Mouse (Mus musculus): ENCODE data around the gene Tbcc. TPM values are rescaled to one million over a fixed set of nuclear protein-coding genes. Genes with fewer than 3 reads are reported as not detected.

Tbcc gene
- polyA plus RNA-seq, 1 experiment from 2014 or later: 51.0 TPM

DNA sequence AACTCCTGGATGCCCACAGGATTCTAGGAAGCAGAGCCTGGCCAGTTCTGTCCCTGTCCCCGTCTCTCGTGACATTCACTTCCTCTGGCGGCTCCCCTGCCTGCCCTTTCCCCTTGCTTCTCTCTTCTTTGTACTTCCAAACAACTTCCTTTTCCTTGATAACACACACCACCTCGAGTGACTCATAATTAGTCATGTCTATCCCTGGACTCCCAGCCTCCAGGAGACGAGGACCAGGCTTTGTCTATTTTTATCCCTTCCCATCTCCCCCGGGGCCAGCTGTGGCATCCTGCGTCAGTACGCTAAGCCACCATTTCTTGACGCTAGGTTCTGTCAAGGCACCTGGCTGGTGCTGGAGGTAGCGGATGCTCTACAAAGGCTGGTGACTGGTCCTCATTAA, 16.4 kb upstream of the Tbcc start:
- H3K36me3 ChIP-seq (ENCODE audit: insufficient read depth, low read length): no peaks in the 10 kb centered on the region
- H3K4me3 ChIP-seq (ENCODE audit: low read depth, low read length): no peak overlapping the region
- ATAC-seq (peak; percentile 74), DNase-seq (ENCODE audit: low spot score) (peak; percentile 76)
- H3K4me1 ChIP-seq (ENCODE audit: insufficient read depth, low read depth, low read length): no peaks in the 10 kb centered on the region
- H3K27me3 ChIP-seq (replicated peaks; ENCODE audit: insufficient read depth, low read length): no peaks in the 10 kb centered on the region
- WGBS: 15% methylated on average over 10 of the region's 10 CpGs
- H3K9ac ChIP-seq (replicated peaks; ENCODE audit: low read depth): no peak overlapping the region
- peak; percentile 80 for TF ChIP-seq EP300 (IDR thresholded peaks at IDR 0.05)
- TF ChIP-seq CTCF (IDR thresholded peaks at IDR 0.05): no peak
- H3K9me3 ChIP-seq (ENCODE audit: low read length): no peaks in the 10 kb centered on the region
- H3K27ac ChIP-seq (ENCODE audit: low read length): no peak overlapping the region
- no peak overlapping the region for H3K4me2 ChIP-seq (replicated peaks; ENCODE audit: low read depth, low read length)

DNA sequence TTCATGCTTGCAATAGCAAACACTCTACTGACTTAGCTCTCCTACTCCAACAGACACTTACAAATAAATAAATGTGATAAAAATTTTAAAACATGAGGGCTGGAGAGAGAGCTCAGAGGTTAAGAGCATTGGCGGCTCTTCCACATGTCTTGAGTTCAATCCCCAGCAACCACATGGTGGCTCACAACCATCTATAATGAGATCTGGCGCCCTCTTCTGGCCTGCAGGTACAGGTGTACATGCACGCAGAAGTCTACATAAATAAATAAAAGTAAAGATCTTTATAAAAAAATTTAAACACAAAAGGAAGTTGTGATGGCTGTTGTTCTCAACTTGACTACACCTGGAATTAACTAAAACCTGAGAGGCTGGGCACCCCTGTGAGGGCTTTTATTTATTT, 14.9 kb upstream of the Tbcc start:
- DNase-seq (ENCODE audit: low spot score): peak; percentile 18
- Histone ChIP-seq H3K27me3 (replicated peaks; ENCODE audit: insufficient read depth, low read length) (no peaks in the 10 kb centered on the region), H3K4me3 (ENCODE audit: low read depth, low read length) (no peak overlapping the region), H3K27ac (ENCODE audit: low read length) (no peak overlapping the region), H3K4me1 (ENCODE audit: insufficient read depth, low read depth, low read length) (no peaks in the 10 kb centered on the region), H3K9ac (replicated peaks; ENCODE audit: low read depth) (no peak overlapping the region), H3K9me3 (ENCODE audit: low read length) (no peaks in the 10 kb centered on the region), H3K36me3 (ENCODE audit: insufficient read depth, low read length) (no peaks in the 10 kb centered on the region), H3K4me2 (replicated peaks; ENCODE audit: low read depth, low read length) (no peak overlapping the region)
- no peak for ATAC-seq
- 80% methylated on average over 3 of the region's 3 CpGs for WGBS
- no peak for TF ChIP-seq EP300 (IDR thresholded peaks at IDR 0.05)
- TF ChIP-seq CTCF (IDR thresholded peaks at IDR 0.05): peak; percentile 49

DNA sequence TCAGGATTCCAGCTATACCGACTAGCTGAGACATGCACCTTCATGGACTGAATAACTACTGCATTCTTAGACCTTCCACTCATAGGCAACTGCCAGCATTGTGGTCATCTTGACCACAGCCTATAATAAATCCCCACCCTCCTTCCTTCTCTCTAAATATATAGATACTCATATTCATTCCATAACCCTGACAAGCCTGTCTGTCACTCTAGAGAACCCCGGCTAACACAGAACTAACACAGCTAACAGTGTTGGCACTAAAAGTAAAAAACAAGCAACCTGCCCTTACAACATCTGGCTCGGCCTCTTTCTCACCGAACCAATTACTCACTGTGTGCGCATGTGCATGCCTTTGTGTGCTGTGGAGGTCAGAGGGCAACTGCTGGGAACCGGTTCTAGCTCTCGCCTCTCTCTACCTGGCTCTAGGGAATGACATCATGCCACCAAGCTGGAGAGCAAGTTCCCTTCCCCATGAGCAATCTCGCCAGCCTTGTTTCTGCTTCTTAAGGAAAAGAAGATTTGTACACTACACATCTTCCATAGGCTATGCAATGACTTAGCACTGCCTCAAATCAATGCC, 14.0 kb upstream of the Tbcc start:
- Histone ChIP-seq H3K4me1 (ENCODE audit: insufficient read depth, low read depth, low read length) (no peaks in the 10 kb centered on the region), H3K9me3 (ENCODE audit: low read length) (no peaks in the 10 kb centered on the region), H3K9ac (replicated peaks; ENCODE audit: low read depth) (no peak overlapping the region), H3K36me3 (ENCODE audit: insufficient read depth, low read length) (no peaks in the 10 kb centered on the region), H3K27me3 (replicated peaks; ENCODE audit: insufficient read depth, low read length) (no peaks in the 10 kb centered on the region), H3K4me3 (ENCODE audit: low read depth, low read length) (no peak overlapping the region), H3K27ac (ENCODE audit: low read length) (no peak overlapping the region), H3K4me2 (replicated peaks; ENCODE audit: low read depth, low read length) (no peak overlapping the region)
- peak; percentile 45 for ATAC-seq
- TF ChIP-seq EP300 (IDR thresholded peaks at IDR 0.05): no peak
- TF ChIP-seq CTCF (IDR thresholded peaks at IDR 0.05): no peak
- peak; percentile 82 for DNase-seq (ENCODE audit: low spot score)
- 53% methylated on average over 8 of the region's 8 CpGs for WGBS

DNA sequence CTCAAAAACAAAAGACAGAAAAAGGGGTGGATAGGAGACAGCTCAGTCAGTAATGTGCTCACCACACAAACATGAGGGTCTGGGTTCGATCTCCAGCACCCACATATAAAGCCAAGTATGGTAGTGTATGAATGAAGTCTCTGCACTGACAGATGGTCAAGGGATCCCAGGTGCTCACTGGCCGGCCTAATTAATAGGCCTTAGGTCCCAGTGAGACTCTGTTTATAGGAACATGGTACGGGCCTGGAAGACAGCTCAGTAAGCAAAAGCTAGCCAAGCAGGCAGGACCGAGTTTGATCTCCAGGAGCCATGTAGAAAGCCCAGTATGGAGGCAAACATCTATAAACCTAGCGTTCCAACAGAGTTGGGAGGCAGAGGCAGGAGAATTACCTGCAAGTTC, 13.4 kb upstream of the Tbcc start:
- TF ChIP-seq CTCF (IDR thresholded peaks at IDR 0.05) (no peak), EP300 (IDR thresholded peaks at IDR 0.05) (no peak)
- no peak overlapping the region for H3K9ac ChIP-seq (replicated peaks; ENCODE audit: low read depth)
- H3K4me3 ChIP-seq (ENCODE audit: low read depth, low read length): no peak overlapping the region
- H3K4me2 ChIP-seq (replicated peaks; ENCODE audit: low read depth, low read length): no peak overlapping the region
- H3K4me1 ChIP-seq (ENCODE audit: insufficient read depth, low read depth, low read length): no peaks in the 10 kb centered on the region
- H3K36me3 ChIP-seq (ENCODE audit: insufficient read depth, low read length): no peaks in the 10 kb centered on the region
- no peaks in the 10 kb centered on the region for H3K27me3 ChIP-seq (replicated peaks; ENCODE audit: insufficient read depth, low read length)
- H3K27ac ChIP-seq (ENCODE audit: low read length): no peak overlapping the region
- 86% methylated on average over 5 of the region's 5 CpGs for WGBS
- DNase-seq (ENCODE audit: low spot score) (no peak), ATAC-seq (no peak)
- no peaks in the 10 kb centered on the region for H3K9me3 ChIP-seq (ENCODE audit: low read length)

DNA sequence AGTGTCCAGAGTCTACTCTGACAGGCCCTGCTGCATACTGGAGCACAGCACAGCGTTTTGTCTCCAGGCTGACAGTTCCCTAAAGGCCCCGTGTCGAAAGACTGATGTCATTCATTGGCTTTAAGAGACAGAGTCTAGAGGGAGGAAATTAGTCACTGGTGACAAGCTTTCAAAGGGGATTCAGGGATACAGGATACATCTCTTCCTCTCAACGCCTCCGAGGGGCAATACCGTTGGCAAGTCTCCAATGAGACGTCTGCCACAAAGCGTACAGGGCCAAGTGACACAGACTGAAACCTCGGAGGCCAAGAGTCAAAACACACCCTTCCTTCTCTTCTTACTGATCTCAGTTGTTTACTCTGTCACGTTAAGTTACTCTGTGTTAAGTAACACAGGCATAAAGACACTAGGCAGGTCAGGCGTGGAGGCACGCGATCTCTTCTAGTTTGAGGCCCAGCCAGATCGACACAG, 10.6 kb upstream of the Tbcc start:
- Histone ChIP-seq H3K4me2 (replicated peaks; ENCODE audit: low read depth, low read length) (no peak overlapping the region), H3K36me3 (ENCODE audit: insufficient read depth, low read length) (no peaks in the 10 kb centered on the region), H3K4me1 (ENCODE audit: insufficient read depth, low read depth, low read length) (no peaks in the 10 kb centered on the region), H3K9ac (replicated peaks; ENCODE audit: low read depth) (no peak overlapping the region), H3K9me3 (ENCODE audit: low read length) (no peaks in the 10 kb centered on the region), H3K4me3 (ENCODE audit: low read depth, low read length) (no peak overlapping the region), H3K27me3 (replicated peaks; ENCODE audit: insufficient read depth, low read length) (no peaks in the 10 kb centered on the region), H3K27ac (ENCODE audit: low read length) (peak overlapping the region; percentile 4; the same call in 1 of the 2 replicates)
- DNase-seq (ENCODE audit: low spot score) (peak; percentile 92), ATAC-seq (peak; percentile 91)
- peak; percentile 87 for TF ChIP-seq EP300 (IDR thresholded peaks at IDR 0.05)
- TF ChIP-seq CTCF (IDR thresholded peaks at IDR 0.05): no peak
- WGBS: 16% methylated on average over 14 of the region's 14 CpGs

DNA sequence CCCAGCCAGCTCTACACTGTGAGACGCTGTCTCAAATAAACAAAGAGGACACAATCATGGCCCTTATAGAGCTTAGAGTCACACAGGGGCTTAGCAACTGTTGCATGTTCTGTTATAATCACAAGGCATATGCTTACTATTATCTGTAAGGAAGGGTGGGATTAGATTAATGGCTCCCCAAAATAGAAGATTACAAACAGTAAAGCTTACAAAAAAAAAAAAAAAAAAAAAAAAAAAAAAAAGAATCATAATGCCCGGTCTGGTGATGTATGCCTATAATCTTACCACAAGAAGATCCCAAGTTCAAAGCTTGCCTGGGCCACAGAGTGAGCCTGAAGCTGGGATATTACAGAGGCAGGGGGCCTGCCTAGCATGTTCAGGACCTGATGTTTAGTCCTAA, 10.2 kb upstream of the Tbcc start:
- DNase-seq (ENCODE audit: low spot score) (no peak), ATAC-seq (no peak)
- no peaks in the 10 kb centered on the region for H3K36me3 ChIP-seq (ENCODE audit: insufficient read depth, low read length)
- no peaks in the 10 kb centered on the region for H3K27me3 ChIP-seq (replicated peaks; ENCODE audit: insufficient read depth, low read length)
- no peak overlapping the region for H3K4me3 ChIP-seq (ENCODE audit: low read depth, low read length)
- no peaks in the 10 kb centered on the region for H3K9me3 ChIP-seq (ENCODE audit: low read length)
- H3K4me1 ChIP-seq (ENCODE audit: insufficient read depth, low read depth, low read length): no peaks in the 10 kb centered on the region
- H3K4me2 ChIP-seq (replicated peaks; ENCODE audit: low read depth, low read length): no peak overlapping the region
- H3K9ac ChIP-seq (replicated peaks; ENCODE audit: low read depth): no peak overlapping the region
- WGBS: 27% methylated on average over 2 of the region's 2 CpGs
- peak overlapping the region; percentile 4; the same call in 1 of the 2 replicates for H3K27ac ChIP-seq (ENCODE audit: low read length)
- no peak for TF ChIP-seq EP300 (IDR thresholded peaks at IDR 0.05)

DNA sequence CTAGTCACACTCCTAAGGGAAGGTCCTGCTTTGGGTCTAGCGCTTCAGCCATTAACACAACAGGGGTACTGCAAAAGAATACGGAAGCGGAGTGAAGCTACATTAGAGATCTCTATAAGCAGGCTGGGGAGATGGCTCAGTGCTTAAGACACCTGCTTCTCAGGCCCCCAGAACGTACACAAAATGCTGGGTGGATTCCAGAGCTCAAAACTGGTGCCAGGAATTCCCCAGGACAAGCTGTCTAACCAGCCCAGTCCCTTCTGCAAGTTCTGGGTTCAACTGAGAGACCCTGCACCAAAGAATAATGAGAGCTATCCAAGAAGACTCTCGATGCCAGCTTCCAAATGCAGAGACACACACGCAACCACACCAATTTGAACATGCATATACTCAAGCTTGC, 8.8 kb upstream of the Tbcc start:
- no peak for DNase-seq (ENCODE audit: low spot score)
- no peak for ATAC-seq
- Histone ChIP-seq H3K4me1 (ENCODE audit: insufficient read depth, low read depth, low read length) (no peaks in the 10 kb centered on the region), H3K9me3 (ENCODE audit: low read length) (no peaks in the 10 kb centered on the region), H3K4me2 (replicated peaks; ENCODE audit: low read depth, low read length) (no peak overlapping the region), H3K36me3 (ENCODE audit: insufficient read depth, low read length) (no peaks in the 10 kb centered on the region), H3K9ac (replicated peaks; ENCODE audit: low read depth) (no peak overlapping the region), H3K4me3 (ENCODE audit: low read depth, low read length) (no peak overlapping the region), H3K27me3 (replicated peaks; ENCODE audit: insufficient read depth, low read length) (no peaks in the 10 kb centered on the region), H3K27ac (ENCODE audit: low read length) (no peak overlapping the region)
- WGBS: 83% methylated on average over 6 of the region's 6 CpGs
- TF ChIP-seq CTCF (IDR thresholded peaks at IDR 0.05): no peak
- TF ChIP-seq EP300 (IDR thresholded peaks at IDR 0.05): no peak
